Mouse (Mus musculus) retina, adult 2 months (tissue): ENCODE results near the gene 1700057G04Rik.
"Not testable (repeated sequence)": the region's sequence is repeated elsewhere in the genome, so short reads cannot be mapped to it uniquely, and the experiment has no call there.

Experiments
- DNase-seq: peaks from one replicate; pipeline ENCODE4 v3.0.0-alpha.2; 2012; ENCODE audit warnings: low read depth, low spot score

The 1700057G04Rik gene

DNA sequence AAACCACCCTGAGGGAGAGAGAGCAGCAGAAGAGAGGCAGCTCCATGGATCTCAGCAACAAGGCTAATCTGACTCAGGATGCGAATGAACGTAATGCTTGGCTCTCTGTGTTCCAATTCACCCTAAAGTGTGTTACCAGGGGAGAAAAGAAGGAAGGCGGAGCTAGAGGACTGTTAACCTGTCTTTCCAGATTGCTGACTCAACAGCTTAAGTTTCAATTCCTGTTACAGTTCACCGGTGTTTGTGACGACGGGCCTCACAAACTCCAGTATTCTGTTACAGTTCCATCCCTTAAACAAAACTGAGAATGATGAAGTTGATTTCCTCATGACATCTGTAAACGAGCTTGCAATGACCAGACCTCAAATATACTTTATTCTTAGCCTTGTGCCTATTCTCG lies 4.1 kb upstream of the 1700057G04Rik start:
- no peak for DNase-seq

GRCm38 (mm10) chr9:92305620-92306220 lies 3.5 kb upstream of the 1700057G04Rik start:
- DNase-seq = no peak

- DNase-seq = no peak
Measured at GRCm38 (mm10) chr9:92316791-92317190, 7.6 kb downstream of the 1700057G04Rik start.

GRCm38 (mm10) chr9:92325936-92326335 lies 16.8 kb downstream of the 1700057G04Rik start:
- DNase-seq = not testable (repeated sequence)

- DNase-seq = no peak
Measured at GRCm38 (mm10) chr9:92326813-92327212, 17.6 kb downstream of the 1700057G04Rik start.

- DNase-seq = no peak
Measured at GRCm38 (mm10) chr9:92331383-92331782, 22.2 kb downstream of the 1700057G04Rik start.

GRCm38 (mm10) chr9:92334845-92335244 lies 25.7 kb downstream of the 1700057G04Rik start:
- no peak for DNase-seq

GRCm38 (mm10) chr9:92335277-92335818 lies 26.2 kb downstream of the 1700057G04Rik start:
- DNase-seq = no peak

- DNase-seq = no peak
Measured at GRCm38 (mm10) chr9:92337063-92337462, 27.9 kb downstream of the 1700057G04Rik start.

GRCm38 (mm10) chr9:92337661-92338060 lies 28.5 kb downstream of the 1700057G04Rik start:
- no peak for DNase-seq

- no peak for DNase-seq
Measured at GRCm38 (mm10) chr9:92338954-92339353, 29.8 kb downstream of the 1700057G04Rik start.

GRCm38 (mm10) chr9:92351924-92352323 lies 42.7 kb downstream of the 1700057G04Rik start:
- no peak for DNase-seq

DNA sequence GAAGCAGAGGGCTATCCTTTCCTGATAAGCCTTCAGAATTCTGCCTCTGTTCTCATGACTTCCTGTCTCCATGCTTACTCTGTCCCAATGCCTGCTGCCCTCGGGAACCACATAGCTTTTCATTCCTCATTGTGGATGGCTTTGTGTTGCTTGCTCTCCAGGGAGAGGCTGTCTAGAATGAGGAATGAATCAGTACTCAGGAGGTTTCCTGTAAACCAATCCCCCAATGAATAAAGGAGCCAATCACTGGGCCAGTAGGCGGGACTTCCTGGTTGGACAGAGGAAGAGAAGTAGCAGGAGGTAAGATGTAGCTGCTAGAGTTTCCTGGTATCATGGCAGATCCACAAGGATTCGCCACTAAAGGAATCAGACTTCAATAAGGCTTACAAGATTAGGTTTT lies 44.1 kb downstream of the 1700057G04Rik start:
- DNase-seq = no peak

DNA sequence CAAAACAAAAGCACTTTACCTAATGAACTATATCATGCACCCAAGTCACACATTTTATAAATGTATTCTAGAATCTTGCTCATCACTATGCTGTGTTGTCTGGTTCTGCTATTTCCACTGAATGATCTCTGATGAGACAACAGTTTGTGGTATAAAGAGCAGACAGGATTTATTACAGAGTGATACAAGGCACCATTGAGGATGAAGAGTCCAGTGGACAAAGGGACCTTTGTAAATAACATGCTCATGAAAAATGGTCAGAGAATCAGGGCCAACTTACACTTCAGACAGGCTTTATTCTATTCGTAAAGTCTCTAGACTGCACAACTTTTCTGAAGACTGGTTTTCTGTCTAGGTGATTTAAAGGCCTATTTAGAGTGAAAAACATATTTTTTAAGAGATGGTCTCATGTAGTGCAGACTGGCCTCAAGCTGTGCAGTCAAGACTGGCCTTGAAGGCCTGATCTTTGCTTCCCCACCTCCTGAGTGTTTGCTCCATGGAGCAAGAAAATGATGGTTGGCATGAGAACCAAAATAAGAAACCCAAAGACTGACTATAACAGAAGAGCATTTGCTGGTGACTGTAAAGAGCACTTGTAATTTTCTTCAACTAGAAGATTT lies 51.6 kb downstream of the 1700057G04Rik start:
- no peak for DNase-seq

- no peak for DNase-seq
Measured at GRCm38 (mm10) chr9:92363478-92363877, 54.3 kb downstream of the 1700057G04Rik start.

DNA sequence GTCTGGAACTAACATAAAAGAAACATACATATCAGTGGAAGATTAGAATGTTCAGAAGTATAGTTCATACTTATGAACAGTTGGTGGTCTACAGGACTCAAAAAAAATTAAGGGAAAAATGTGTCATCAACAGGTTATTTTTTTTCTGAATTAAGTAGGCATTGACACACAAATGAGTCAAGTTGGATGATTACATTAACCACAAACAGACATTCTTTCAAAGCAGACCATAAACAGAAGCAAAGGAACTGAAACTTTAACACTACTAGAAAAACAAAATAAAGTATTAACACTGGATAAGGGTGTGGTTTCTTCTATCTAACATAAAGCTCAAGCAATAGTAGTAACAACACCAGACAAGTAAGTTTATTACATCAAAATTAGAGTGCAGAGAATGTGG lies 59.7 kb downstream of the 1700057G04Rik start:
- DNase-seq = no peak

DNA sequence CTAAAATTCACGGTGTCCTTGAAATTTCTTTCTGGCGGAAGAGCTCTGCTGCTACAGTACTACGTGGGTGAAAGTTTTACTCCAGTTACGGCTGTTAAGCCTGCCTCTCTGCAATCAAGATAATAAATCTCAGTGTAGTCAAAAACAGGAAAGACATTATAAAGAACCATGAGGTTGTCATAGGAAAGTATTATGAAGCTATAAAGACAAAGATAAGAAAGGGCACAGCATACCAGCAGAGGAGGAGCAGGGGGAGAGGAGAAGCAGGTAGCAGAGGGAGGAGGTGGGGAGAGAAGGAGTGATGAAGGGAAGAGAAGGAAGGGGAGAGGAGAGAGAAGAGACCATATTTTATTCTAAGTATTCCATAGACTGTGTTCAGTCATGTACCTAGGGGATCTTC lies 64.7 kb downstream of the 1700057G04Rik start:
- no peak for DNase-seq

DNA sequence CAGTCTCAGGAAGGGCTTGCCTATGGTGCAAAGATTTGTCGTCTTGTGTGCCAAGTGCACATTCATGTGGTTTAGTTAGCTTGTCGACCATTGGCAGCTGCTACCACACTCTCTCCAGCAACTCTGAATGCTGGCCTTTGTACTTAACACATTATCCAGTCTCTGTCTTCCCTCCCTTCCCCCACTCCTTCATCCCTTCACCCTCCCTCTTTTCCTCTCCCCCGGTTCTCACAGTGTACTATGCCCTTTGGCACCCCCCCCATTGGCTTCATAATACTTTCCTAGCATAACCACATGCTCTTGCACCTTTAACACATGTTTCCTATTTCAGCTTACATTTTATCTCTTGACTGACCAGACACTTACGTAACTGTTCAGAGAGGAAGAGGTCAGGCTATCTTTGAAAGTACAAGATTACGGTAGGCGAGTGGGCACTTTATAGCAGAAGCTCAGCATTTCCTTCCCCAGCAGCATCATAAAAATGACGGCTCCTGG lies 65.6 kb downstream of the 1700057G04Rik start:
- DNase-seq = no peak

DNA sequence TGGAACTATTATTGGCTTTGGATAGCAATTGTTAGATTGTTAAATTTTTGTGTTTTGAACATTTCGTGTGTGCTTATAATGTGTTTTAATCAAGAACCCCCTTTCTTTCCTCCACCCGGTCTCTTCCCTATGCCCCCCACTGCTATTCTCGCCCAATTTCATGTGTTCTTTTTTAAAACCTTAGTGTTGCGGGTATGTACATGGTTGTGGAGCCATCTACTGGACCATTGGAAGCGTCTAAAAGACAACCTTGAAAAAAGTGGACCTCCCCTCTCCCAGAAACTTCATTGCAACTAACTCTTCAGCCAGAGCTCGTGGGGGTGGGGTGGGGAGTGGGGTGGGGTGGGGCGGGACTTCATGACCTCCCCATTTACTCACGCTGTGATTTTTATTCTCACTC lies 66.2 kb downstream of the 1700057G04Rik start:
- no peak for DNase-seq

DNA sequence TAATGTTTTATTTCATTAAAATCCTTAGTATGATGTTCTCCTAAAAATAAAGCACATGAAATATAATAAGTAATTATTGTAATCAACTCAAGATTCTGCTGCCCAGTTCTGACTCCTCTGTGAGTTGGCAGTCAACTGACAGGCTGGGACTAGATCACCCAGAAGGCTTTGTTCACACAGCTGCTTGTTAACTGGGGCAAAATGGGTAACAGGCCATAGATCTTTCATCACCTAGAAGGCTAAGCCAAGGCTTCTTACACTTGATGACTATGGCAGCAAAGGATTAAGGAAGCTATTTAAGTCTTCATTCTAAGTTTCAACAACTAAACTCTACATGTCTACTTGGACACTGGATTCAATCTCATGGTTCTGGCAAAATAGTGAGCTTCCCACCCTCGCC lies 68.8 kb downstream of the 1700057G04Rik start:
- no peak for DNase-seq

DNA sequence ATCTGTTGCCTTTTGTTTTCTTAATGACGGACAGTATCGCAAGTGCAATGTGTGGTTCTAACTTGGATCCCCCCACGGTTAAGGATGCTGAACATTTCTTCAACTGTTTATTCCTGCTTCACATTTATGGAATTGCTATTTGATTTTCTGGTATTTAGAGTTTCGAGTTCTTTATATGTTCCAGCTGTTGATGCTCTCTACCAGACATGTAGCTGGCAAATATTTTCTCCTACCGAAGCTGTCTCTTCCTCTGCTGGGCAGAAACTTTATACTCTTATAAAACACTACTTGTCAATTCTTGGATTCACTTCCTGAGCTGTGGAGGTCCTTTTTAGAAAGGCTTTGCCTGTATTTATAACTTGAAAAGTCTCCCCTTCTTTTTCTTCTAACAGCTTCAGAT lies 70.1 kb downstream of the 1700057G04Rik start:
- no peak for DNase-seq

GRCm38 (mm10) chr9:92383415-92383814 lies 74.2 kb downstream of the 1700057G04Rik start:
- DNase-seq = no peak

GRCm38 (mm10) chr9:92384401-92384800 lies 75.2 kb downstream of the 1700057G04Rik start:
- no peak for DNase-seq
